ENCODE assay signal across 24 mouse cellular contexts in the genomic region with DNA sequence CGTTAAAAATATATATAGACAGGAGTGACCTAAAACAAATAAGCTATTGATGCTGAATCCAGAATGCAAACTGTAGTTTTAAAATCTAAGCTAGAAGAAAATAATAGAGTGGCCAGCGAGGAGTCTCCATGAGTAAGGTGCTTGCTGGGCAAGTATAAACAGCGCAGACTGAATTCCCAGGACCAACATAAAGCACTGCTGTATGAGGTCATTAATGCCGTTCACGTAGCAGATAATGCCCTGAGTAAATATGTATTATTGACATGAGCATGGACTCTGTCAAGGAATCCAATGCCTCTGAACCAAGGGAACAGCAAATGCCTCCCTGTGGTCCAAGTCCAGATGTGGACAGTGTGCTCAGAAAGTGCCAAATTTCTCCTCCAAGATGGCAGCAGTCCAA.
DNase-seq lines count a peak whose midpoint lies in the region; ATAC-seq and TF ChIP-seq lines count a peak whose summit lies in the region.
"Had no signal": no experiment of that assay in that cellular context is flagged by ENCODE, and none has a peak within 500 bp of the region (broad histone marks: within the 10 kb centered on the region; RNA-seq: fewer than 3 reads in every experiment).

No protein-coding gene starts in this region.

- peak; percentile 7 for DNase-seq in gastrocnemius, adult 2 months
- no peak for DNase-seq in gastrocnemius, postnatal 10 days
- peak; percentile 62 for DNase-seq in liver, adult 2 months (ENCODE audit: extremely low read depth, low read depth, low spot score)
- DNase-seq in liver, postnatal 0 days, result no peak
- DNase-seq: adrenal gland, adult 2 months; adrenal gland, postnatal 10 days; adrenal gland, postnatal 25 days; cerebellum, adult 11 months; cerebellum, adult 18-20 months; cerebellum, adult 8-10 months; cerebellum, adult 9-11 months; cerebellum, postnatal 14 days; cerebellum, postnatal 36 days; embryo, embryonic 11 days had no signal

- H3K79me2 ChIP-seq in liver, adult 2 months (ENCODE audit: control insufficient read depth, insufficient read depth, low read length), result no peaks in the 10 kb centered on the region

- H3K9ac ChIP-seq in liver, adult 2 months (ENCODE audit: low read depth, low read length), result no peak overlapping the region
- H3K9ac ChIP-seq in liver, postnatal 0 days (replicated peaks), result no peak overlapping the region
- no peak overlapping the region for H3K9ac ChIP-seq in midbrain, embryonic 12.5 days (replicated peaks)
- no peak overlapping the region for H3K9ac ChIP-seq in midbrain, embryonic 15.5 days
- no peak overlapping the region for H3K9ac ChIP-seq in neural tube, embryonic 12.5 days
- no peak overlapping the region for H3K9ac ChIP-seq in neural tube, embryonic 15.5 days (replicated peaks)
- H3K9ac ChIP-seq: embryonic facial prominence, embryonic 13.5 days; embryonic facial prominence, embryonic 15.5 days; forebrain, embryonic 13.5 days had no signal

- H3K36me3 ChIP-seq in liver, adult 2 months (ENCODE audit: control insufficient read depth, insufficient read depth, low read length), result no peaks in the 10 kb centered on the region
- no peaks in the 10 kb centered on the region for H3K36me3 ChIP-seq in liver, postnatal 0 days (replicated peaks; ENCODE audit: insufficient read depth, low read length)
- H3K36me3 ChIP-seq in midbrain, embryonic 12.5 days, result no peaks in the 10 kb centered on the region
- no peaks in the 10 kb centered on the region for H3K36me3 ChIP-seq in midbrain, embryonic 15.5 days (replicated peaks)
- no peaks in the 10 kb centered on the region for H3K36me3 ChIP-seq in neural tube, embryonic 12.5 days
- H3K36me3 ChIP-seq in neural tube, embryonic 15.5 days, result no peaks in the 10 kb centered on the region
- H3K36me3 ChIP-seq: embryonic facial prominence, embryonic 13.5 days; embryonic facial prominence, embryonic 15.5 days; forebrain, embryonic 10.5 days had no signal

- intact Hi-C loops in gastrocnemius, adult 2 months (cut with DNase I), result no loop called here

- no peak for TF ChIP-seq EP300 in liver, postnatal 0 days (IDR thresholded peaks at IDR 0.05; ENCODE audit: low read depth)

- no peaks in the 10 kb centered on the region for H3K9me3 ChIP-seq in liver, postnatal 0 days (ENCODE audit: low read length)
- H3K9me3 ChIP-seq in midbrain, embryonic 12.5 days, result no peaks in the 10 kb centered on the region
- no peaks in the 10 kb centered on the region for H3K9me3 ChIP-seq in midbrain, embryonic 15.5 days
- no peaks in the 10 kb centered on the region for H3K9me3 ChIP-seq in neural tube, embryonic 12.5 days
- no peaks in the 10 kb centered on the region for H3K9me3 ChIP-seq in neural tube, embryonic 15.5 days (replicated peaks)
- H3K9me3 ChIP-seq: embryonic facial prominence, embryonic 13.5 days; embryonic facial prominence, embryonic 15.5 days; forebrain, embryonic 10.5 days; forebrain, embryonic 13.5 days had no signal

- H3K4me2 ChIP-seq in liver, postnatal 0 days (ENCODE audit: low read depth, low read length), result no peak overlapping the region
- no peak overlapping the region for H3K4me2 ChIP-seq in midbrain, embryonic 12.5 days (replicated peaks)
- H3K4me2 ChIP-seq in midbrain, embryonic 15.5 days, result no peak overlapping the region
- H3K4me2 ChIP-seq in neural tube, embryonic 12.5 days (replicated peaks), result no peak overlapping the region
- H3K4me2 ChIP-seq in neural tube, embryonic 15.5 days, result no peak overlapping the region
- H3K4me2 ChIP-seq: embryonic facial prominence, embryonic 13.5 days; embryonic facial prominence, embryonic 15.5 days; forebrain, embryonic 13.5 days had no signal

- 57% methylated on average over 5 of the region's 5 CpGs for WGBS in liver, adult 2 months
- WGBS in liver, postnatal 0 days (ENCODE audit: insufficient replicate concordance), result 76% methylated on average over 5 of the region's 5 CpGs
- WGBS in midbrain, embryonic 12.5 days, result 74% methylated on average over 5 of the region's 5 CpGs
- WGBS in midbrain, embryonic 15.5 days, result 85% methylated on average over 5 of the region's 5 CpGs
- 83% methylated on average over 5 of the region's 5 CpGs for WGBS in neural tube, embryonic 12.5 days
- 66% methylated on average over 5 of the region's 5 CpGs for WGBS in neural tube, embryonic 15.5 days

- no peaks in the 10 kb centered on the region for H3K4me1 ChIP-seq in liver, adult 2 months (ENCODE audit: control insufficient read depth, insufficient read depth, low read length)
- no peaks in the 10 kb centered on the region for H3K4me1 ChIP-seq in liver, postnatal 0 days (ENCODE audit: insufficient read depth)
- H3K4me1 ChIP-seq in midbrain, embryonic 12.5 days, result no peaks in the 10 kb centered on the region
- H3K4me1 ChIP-seq in midbrain, embryonic 15.5 days, result no peaks in the 10 kb centered on the region
- H3K4me1 ChIP-seq in neural tube, embryonic 12.5 days, result no peaks in the 10 kb centered on the region
- H3K4me1 ChIP-seq in neural tube, embryonic 15.5 days, result no peaks in the 10 kb centered on the region
- H3K4me1 ChIP-seq: embryonic facial prominence, embryonic 13.5 days; embryonic facial prominence, embryonic 15.5 days; forebrain, embryonic 10.5 days; forebrain, embryonic 13.5 days had no signal

- no peaks in the 10 kb centered on the region for H3K27me3 ChIP-seq in liver, adult 2 months (ENCODE audit: control insufficient read depth, insufficient read depth, low read length)
- no peaks in the 10 kb centered on the region for H3K27me3 ChIP-seq in liver, postnatal 0 days (ENCODE audit: insufficient read depth, low read length)
- no peaks in the 10 kb centered on the region for H3K27me3 ChIP-seq in midbrain, embryonic 12.5 days
- H3K27me3 ChIP-seq in midbrain, embryonic 15.5 days (replicated peaks), result no peaks in the 10 kb centered on the region
- H3K27me3 ChIP-seq in neural tube, embryonic 12.5 days (replicated peaks), result no peaks in the 10 kb centered on the region
- no peaks in the 10 kb centered on the region for H3K27me3 ChIP-seq in neural tube, embryonic 15.5 days (replicated peaks)
- H3K27me3 ChIP-seq: embryonic facial prominence, embryonic 13.5 days; embryonic facial prominence, embryonic 15.5 days; forebrain, embryonic 13.5 days had no signal

- TF ChIP-seq CTCF in gastrocnemius, adult 2 months (IDR thresholded peaks at IDR 0.05), result no peak
- no peak for TF ChIP-seq CTCF in liver, adult 2 months (IDR thresholded peaks at IDR 0.05; ENCODE audit: low read depth, low read length)
- no peak for TF ChIP-seq CTCF in liver, postnatal 0 days (IDR thresholded peaks at IDR 0.05; ENCODE audit: low read depth)

- H3K4me3 ChIP-seq in gastrocnemius, adult 2 months, result no peak overlapping the region
- H3K4me3 ChIP-seq in liver, adult 2 months (ENCODE audit: insufficient read depth, low read depth, low read length), result no peak overlapping the region
- no peak overlapping the region for H3K4me3 ChIP-seq in liver, postnatal 0 days (ENCODE audit: low read depth, low read length)
- H3K4me3 ChIP-seq in midbrain, embryonic 12.5 days, result no peak overlapping the region
- no peak overlapping the region for H3K4me3 ChIP-seq in midbrain, embryonic 15.5 days
- no peak overlapping the region for H3K4me3 ChIP-seq in neural tube, embryonic 12.5 days
- H3K4me3 ChIP-seq in neural tube, embryonic 15.5 days (replicated peaks), result no peak overlapping the region
- H3K4me3 ChIP-seq: embryonic facial prominence, embryonic 13.5 days; embryonic facial prominence, embryonic 15.5 days; erythroblast, embryonic 14.5 days; forebrain, embryonic 10.5 days; forebrain, embryonic 13.5 days had no signal

- no peak for ATAC-seq in liver, postnatal 0 days
- peak; percentile 54; the same call in 1 of the 2 replicates for ATAC-seq in midbrain, embryonic 12.5 days (ENCODE audit: low FRiP score, low read depth)
- ATAC-seq in midbrain, embryonic 15.5 days (replicated peaks), result no peak
- 0 out of 2 replicates have a peak, but pooled peaks have one; percentile 25 for ATAC-seq in neural tube, embryonic 12.5 days (ENCODE audit: low FRiP score, low read depth)
- ATAC-seq in neural tube, embryonic 15.5 days (ENCODE audit: low FRiP score), result no peak
- ATAC-seq: forebrain, embryonic 13.5 days; forebrain, embryonic 16.5 days had no signal

- no peak for TF ChIP-seq POLR2A in liver, adult 2 months (IDR thresholded peaks at IDR 0.05; ENCODE audit: extremely low read depth, insufficient read depth, low read length)

- H3K27ac ChIP-seq in gastrocnemius, adult 2 months, result no peak overlapping the region
- no peak overlapping the region for H3K27ac ChIP-seq in liver, adult 2 months (replicated peaks; ENCODE audit: insufficient read depth, low read depth, low read length)
- H3K27ac ChIP-seq in liver, postnatal 0 days (ENCODE audit: low read depth), result no peak overlapping the region
- H3K27ac ChIP-seq in midbrain, embryonic 12.5 days (replicated peaks), result no peak overlapping the region
- no peak overlapping the region for H3K27ac ChIP-seq in midbrain, embryonic 15.5 days
- H3K27ac ChIP-seq in neural tube, embryonic 12.5 days, result no peak overlapping the region
- H3K27ac ChIP-seq in neural tube, embryonic 15.5 days (replicated peaks), result no peak overlapping the region
- H3K27ac ChIP-seq: embryonic facial prominence, embryonic 13.5 days; embryonic facial prominence, embryonic 15.5 days; forebrain, embryonic 10.5 days; forebrain, embryonic 13.5 days had no signal

Comparison
In these comparisons a context has a peak if more than half of its experiments do, and no peak if none do; other contexts are left out.
1. DNase-seq: peak in gastrocnemius, adult 2 months (single experiment) and liver, adult 2 months (single experiment); none in gastrocnemius, postnatal 10 days (single experiment) and liver, postnatal 0 days (single experiment).
2. ATAC-seq: peak in midbrain, embryonic 12.5 days (single experiment) and neural tube, embryonic 12.5 days (single experiment); none in liver, postnatal 0 days (single experiment), midbrain, embryonic 15.5 days (single experiment) and neural tube, embryonic 15.5 days (single experiment).